Mouse (Mus musculus) kidney, postnatal 0 days (tissue): ENCODE results near the gene Gbx2. TPM values are rescaled to one million over a fixed set of nuclear protein-coding genes. Genes with fewer than 3 reads are reported as not detected.

Experiments
- ATAC-seq: fragments of 200-750 bp; cut with Nextera tagmentation; replicated peaks from 2 replicates; pipeline ENCODE4 v1.8.0; 2017; ENCODE audit warnings: low read depth, moderate number of reproducible peaks, moderate TSS enrichment, moderate library complexity; ENCODE audit not compliant: low FRiP score
- DNase-seq: peaks from one replicate; pipeline ENCODE4 v3.0.0-alpha.2; 2016; ENCODE audit warnings: low spot score
- H3K27ac ChIP-seq: fragments of 300-500 bp; sonication (generic); 2 replicates; pipeline ENCODE4 v1.5.1; 2014; ENCODE audit warnings: mild to moderate bottlenecking
- H3K27me3 ChIP-seq: fragments of 300-500 bp; sonication (generic); 2 replicates; pipeline ENCODE4 v1.6.1; 2014; ENCODE audit warnings: low read length, mixed read lengths; ENCODE audit not compliant: insufficient read depth
- H3K36me3 ChIP-seq: fragments of 300-500 bp; sonication (generic); 2 replicates; pipeline ENCODE4 v1.6.1; 2014; ENCODE audit warnings: low read length, mixed read lengths; ENCODE audit not compliant: insufficient read depth
- H3K4me1 ChIP-seq: fragments of 300-500 bp; sonication (generic); replicated peaks from 2 replicates; pipeline ENCODE4 v1.6.1; 2014; ENCODE audit warnings: antibody characterized with exemption, low read length, mixed read lengths; ENCODE audit not compliant: insufficient read depth
- H3K4me2 ChIP-seq: fragments of 300-500 bp; sonication (generic); 2 replicates; pipeline ENCODE4 v1.6.1; 2014; ENCODE audit warnings: mild to moderate bottlenecking, low read length, moderate library complexity, mixed read lengths
- H3K4me3 ChIP-seq: fragments of 300-500 bp; sonication (generic); replicated peaks from 2 replicates; pipeline ENCODE4 v1.5.1; 2014; ENCODE audit warnings: low read depth, low read length
- H3K9ac ChIP-seq: fragments of 300-500 bp; sonication (generic); 2 replicates; pipeline ENCODE4 v1.6.1; 2014; ENCODE audit warnings: low read depth, low read length
- H3K9me3 ChIP-seq: fragments of 300-500 bp; sonication (generic); replicated peaks from 2 replicates; pipeline ENCODE4 v1.6.1; 2016; ENCODE audit warnings: low read length, inconsistent platforms, mixed read lengths
- CTCF ChIP-seq: IDR thresholded peaks from 2 replicates; pipeline ENCODE4 v1.5.1; 2016; ENCODE audit warnings: antibody characterized with exemption, low read depth, mild to moderate bottlenecking, moderate library complexity
- WGBS: fragments of 180-500 bp; shearing (Covaris S2); extraction: QIAGEN DNeasy Blood & Tissue Kit; methylation state at CpG from one replicate; pipeline ENCODE4 v1.1.7; 2014; 5-methylcytosine and 5-hydroxymethylcytosine counted together
- polyA plus RNA-seq: library from polyadenylated mRNA; unstranded; fragments of >200 nt; fragmentation: Nextera tagmentation; extraction: Ambion mirVana; gene quantifications from 2 replicates; pipeline ENCODE4 v1.2.1, GENCODE M21; 2015

Gbx2 gene
- polyA plus RNA-seq, 1 experiment from 2014 or later, result not detected

- Histone ChIP-seq H3K4me3 (peak overlapping the region; percentile 38), H3K9ac (no peak overlapping the region), H3K4me1 (peaks cover 34% of the 10 kb centered on the region; the same call in 1 of the 2 replicates), H3K36me3 (no peaks in the 10 kb centered on the region), H3K9me3 (no peaks in the 10 kb centered on the region), H3K27ac (no peak overlapping the region), H3K27me3 (peaks cover 96% of the 10 kb centered on the region), H3K4me2 (peak overlapping the region; percentile 66)
- TF ChIP-seq CTCF, result no peak
- no peak for DNase-seq
- no peak for ATAC-seq
- 2% methylated on average over 36 of the region's 36 CpGs for WGBS
Measured at GRCm38 (mm10) chr1:89927061-89927661, 3.8 kb downstream of the Gbx2 start.

DNA sequence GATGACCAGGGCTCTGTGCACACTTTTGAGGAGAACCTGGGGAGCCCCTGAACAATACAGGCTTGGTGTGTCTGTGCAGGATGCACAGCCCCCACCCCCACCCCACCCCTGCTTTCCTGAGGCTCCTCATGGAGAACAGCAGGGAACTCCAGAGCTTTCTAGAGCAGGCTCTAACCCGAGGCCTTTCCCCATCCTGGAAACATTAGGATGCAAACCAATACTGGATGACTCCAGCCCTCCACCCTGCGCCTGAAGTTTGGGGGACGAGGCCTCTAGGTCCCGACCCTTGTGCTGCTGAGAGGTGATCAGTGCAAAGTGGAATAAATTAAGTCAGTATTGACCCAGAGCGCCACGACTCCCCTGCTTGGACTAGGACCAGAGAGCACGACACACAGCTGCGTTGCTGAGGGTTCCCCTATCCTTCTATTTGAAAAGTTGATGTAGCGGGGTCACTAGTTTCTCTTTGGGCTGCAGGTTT, 4.4 kb downstream of the Gbx2 start:
- Histone ChIP-seq H3K4me3 (peak overlapping the region; percentile 38; the same call in 1 of the 2 replicates), H3K4me2 (peak overlapping the region; percentile 66; the same call in 1 of the 2 replicates), H3K27me3 (peaks cover 96% of the 10 kb centered on the region), H3K9me3 (no peaks in the 10 kb centered on the region), H3K9ac (no peak overlapping the region), H3K4me1 (peaks cover 33% of the 10 kb centered on the region; the same call in 1 of the 2 replicates), H3K27ac (no peak overlapping the region), H3K36me3 (no peaks in the 10 kb centered on the region)
- WGBS, result 15% methylated on average over 9 of the region's 9 CpGs
- ATAC-seq, result no peak
- no peak for TF ChIP-seq CTCF
- DNase-seq, result no peak

DNA sequence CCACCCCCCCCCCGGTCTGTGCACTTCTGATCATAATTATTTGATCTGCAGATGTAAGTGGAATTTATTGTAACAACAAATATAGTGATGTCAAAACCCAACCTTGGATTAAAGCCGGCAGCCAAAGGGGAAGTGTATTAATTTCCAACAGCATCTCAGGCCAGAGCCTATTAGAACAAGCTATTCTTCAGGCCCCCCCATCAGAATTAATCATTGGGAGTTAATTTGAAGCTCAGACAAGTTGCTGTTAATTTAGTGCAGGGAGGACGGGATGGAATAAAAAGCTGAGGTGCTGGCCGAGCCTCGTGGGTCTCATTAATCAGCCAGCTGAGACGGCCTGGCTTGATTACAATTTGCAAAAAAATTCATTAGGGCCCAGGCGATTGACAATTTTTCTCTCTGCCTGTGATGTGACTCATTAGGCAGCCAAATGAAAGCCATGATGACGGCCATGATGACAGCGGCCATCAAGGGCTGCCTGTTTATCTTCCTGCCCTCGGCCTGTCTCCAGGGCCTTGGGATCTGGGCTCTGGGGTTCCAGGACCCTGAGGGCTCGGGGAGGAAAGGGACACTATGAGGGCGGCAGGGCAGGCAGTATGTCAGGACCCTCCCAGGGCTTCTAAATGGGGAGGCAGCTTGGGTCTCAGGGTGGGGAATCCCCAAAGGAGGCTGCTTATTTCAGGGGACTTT, 5.3 kb downstream of the Gbx2 start:
- H3K36me3 ChIP-seq, result no peaks in the 10 kb centered on the region
- no peak overlapping the region for H3K4me3 ChIP-seq
- H3K27me3 ChIP-seq, result peaks cover 96% of the 10 kb centered on the region
- H3K4me2 ChIP-seq, result no peak overlapping the region
- H3K9ac ChIP-seq, result no peak overlapping the region
- 22% methylated on average over 12 of the region's 12 CpGs for WGBS
- no peak for TF ChIP-seq CTCF
- peaks cover 24% of the 10 kb centered on the region; the same call in 1 of the 2 replicates for H3K4me1 ChIP-seq
- ATAC-seq (no peak), DNase-seq (no peak)
- no peak overlapping the region for H3K27ac ChIP-seq
- no peaks in the 10 kb centered on the region for H3K9me3 ChIP-seq

- 10% methylated on average over 14 of the region's 14 CpGs for WGBS
- H3K4me3 ChIP-seq, result 0 out of 2 replicates have a peak overlapping the region, but pooled peaks have one; percentile 9
- ATAC-seq, result no peak
Measured at GRCm38 (mm10) chr1:89923642-89924020, 7.3 kb downstream of the Gbx2 start.

DNA sequence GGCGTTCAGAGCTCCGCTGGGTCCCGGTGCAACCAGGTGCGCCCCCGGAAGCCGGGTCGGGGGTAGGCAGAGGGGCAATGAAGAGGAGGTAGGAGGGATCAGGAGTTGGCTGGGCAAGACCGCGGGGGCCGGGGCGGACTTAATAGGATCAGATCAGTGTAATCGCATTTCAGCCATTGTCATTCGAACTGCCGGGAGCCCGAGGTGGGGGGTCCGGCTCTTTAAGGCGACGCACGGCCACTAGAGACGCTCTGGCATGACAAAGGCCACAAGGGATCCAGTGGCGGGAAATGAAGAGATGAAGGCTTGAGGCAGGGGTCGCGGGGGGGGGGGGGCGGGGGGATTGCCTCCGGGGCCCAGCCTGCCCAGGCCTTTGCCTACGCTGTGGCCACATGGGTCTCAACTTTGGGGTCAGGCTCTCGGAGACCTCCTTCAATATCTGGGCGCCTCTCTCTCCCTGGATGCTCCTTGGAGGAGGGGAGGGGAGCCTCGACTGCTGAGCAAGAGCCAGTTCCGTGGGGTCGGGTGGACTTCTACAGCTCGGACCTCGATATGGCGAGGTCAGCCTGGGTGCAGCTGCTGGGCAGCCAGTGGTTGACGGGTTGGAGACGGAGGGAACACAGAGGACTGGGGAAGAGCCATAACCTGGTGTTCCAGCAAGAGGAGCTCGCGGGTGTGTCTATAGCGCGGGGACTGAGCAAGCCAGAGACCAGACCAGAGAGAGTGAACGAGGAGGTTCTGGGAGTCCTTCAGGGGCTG, 7.9 kb downstream of the Gbx2 start:
- ATAC-seq (no peak), DNase-seq (no peak)
- no peak for TF ChIP-seq CTCF
- peaks cover 13% of the 10 kb centered on the region; the same call in 1 of the 2 replicates for H3K4me1 ChIP-seq
- H3K27ac ChIP-seq, result no peak overlapping the region
- peaks cover 79% of the 10 kb centered on the region for H3K27me3 ChIP-seq
- H3K36me3 ChIP-seq, result no peaks in the 10 kb centered on the region
- H3K9me3 ChIP-seq, result no peaks in the 10 kb centered on the region
- H3K4me2 ChIP-seq, result peak overlapping the region; percentile 34
- 1% methylated on average over 40 of the region's 41 CpGs for WGBS
- 0 out of 2 replicates have a peak overlapping the region, but pooled peaks have one; percentile 9 for H3K4me3 ChIP-seq
- no peak overlapping the region for H3K9ac ChIP-seq

More at GRCm38 (mm10) chr1:89923642-89924020, 7.3 kb downstream of the Gbx2 start:
- H3K4me1 ChIP-seq, result peaks cover 13% of the 10 kb centered on the region; the same call in 1 of the 2 replicates
- TF ChIP-seq CTCF, result no peak
- H3K9ac ChIP-seq, result no peak overlapping the region
- H3K9me3 ChIP-seq, result no peaks in the 10 kb centered on the region
- no peaks in the 10 kb centered on the region for H3K36me3 ChIP-seq
- peaks cover 84% of the 10 kb centered on the region for H3K27me3 ChIP-seq
- no peak overlapping the region for H3K27ac ChIP-seq
- H3K4me2 ChIP-seq, result no peak overlapping the region; the same call in 1 of the 2 replicates
- DNase-seq, result no peak

DNA sequence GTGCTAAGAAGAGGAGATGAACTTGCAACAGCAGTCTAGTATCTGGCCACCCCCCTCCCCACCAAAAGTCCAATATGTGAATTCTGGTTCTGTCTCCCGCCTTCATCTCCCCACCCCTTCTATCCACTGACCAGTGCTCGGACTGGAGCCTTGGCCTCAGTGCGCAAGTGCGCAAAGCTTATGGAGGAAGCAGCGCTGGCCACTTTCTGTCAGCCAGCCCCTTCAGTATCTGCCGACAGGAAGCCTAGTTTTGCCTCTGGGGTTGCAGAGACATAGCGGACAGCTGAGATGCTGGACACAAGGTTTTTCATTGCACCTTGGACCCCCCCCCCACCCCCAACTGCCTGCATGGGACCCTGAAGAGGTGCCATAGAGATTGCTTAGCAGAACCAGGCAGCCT, 8.7 kb downstream of the Gbx2 start:
- H3K27me3 ChIP-seq, result peaks cover 75% of the 10 kb centered on the region
- H3K4me1 ChIP-seq, result peaks cover 13% of the 10 kb centered on the region; the same call in 1 of the 2 replicates
- peak overlapping the region; percentile 34; the same call in 1 of the 2 replicates for H3K4me2 ChIP-seq
- H3K27ac ChIP-seq, result no peak overlapping the region
- H3K36me3 ChIP-seq, result no peaks in the 10 kb centered on the region
- 8% methylated on average over 7 of the region's 7 CpGs for WGBS
- no peak for TF ChIP-seq CTCF
- H3K9ac ChIP-seq, result no peak overlapping the region
- H3K4me3 ChIP-seq, result no peak overlapping the region
- DNase-seq (no peak), ATAC-seq (no peak)
- H3K9me3 ChIP-seq, result no peaks in the 10 kb centered on the region
